Mouse (Mus musculus): ENCODE measurements around the gene Lrp6.

- TF ChIP-seq CTCF (IDR thresholded peaks at IDR 0.05; ENCODE audit: low read depth), result 0 out of 2 replicates have a peak, but pooled peaks have one; percentile 18
- TF ChIP-seq EP300 (IDR thresholded peaks at IDR 0.05; ENCODE audit: low read depth), result no peak
Measured at GRCm38 (mm10) chr6:134489637-134490036, 77.1 kb downstream of the Lrp6 start.
